In the genomic region with DNA sequence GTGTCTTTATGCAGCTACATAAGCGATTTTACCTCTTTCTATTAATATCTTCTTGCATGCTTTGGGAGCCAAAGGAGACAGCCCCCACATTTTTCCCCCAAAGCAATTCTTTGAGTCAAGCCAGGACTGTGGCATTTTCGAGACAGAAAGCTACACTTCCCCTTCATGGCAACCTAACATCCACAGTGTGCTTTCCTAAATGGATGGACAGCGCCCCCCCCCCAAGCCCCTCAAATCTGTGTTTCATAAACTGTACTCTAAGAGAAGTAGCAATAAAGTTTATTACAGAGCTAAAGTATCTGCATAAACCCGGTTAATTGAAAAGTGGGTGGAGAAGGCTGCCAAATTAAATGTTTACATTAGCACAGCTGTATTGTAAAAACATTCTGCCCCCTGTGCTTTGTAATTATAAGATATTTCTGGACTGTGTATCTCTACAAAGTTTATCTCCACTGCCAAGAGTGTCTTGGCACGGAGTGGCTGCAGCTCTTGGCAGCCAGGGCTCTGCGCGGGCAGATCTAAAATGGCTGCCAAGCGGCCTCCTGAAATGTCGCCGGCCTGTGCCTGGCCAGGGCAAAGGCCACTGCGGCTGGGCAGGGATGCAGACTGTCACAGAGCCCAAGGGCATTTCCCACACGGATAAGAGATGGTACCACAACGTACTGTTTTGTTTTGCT, we compare ENCODE assay signal across 9 mouse cellular contexts.
DNase-seq lines count a peak whose midpoint lies in the region; ATAC-seq and TF ChIP-seq lines count a peak whose summit lies in the region.
"Had no signal": no experiment of that assay in that cellular context is flagged by ENCODE, and none has a peak within 500 bp of the region (broad histone marks: within the 10 kb centered on the region; RNA-seq: fewer than 3 reads in every experiment).

No protein-coding gene starts in this region.

- no peak overlapping the region for H3K4me2 ChIP-seq in hindbrain, embryonic 14.5 days (replicated peaks)
- no peak overlapping the region for H3K4me2 ChIP-seq in hindbrain, embryonic 11.5 days (replicated peaks; ENCODE audit: low read depth, low read length)
- H3K4me2 ChIP-seq in intestine, postnatal 0 days (replicated peaks; ENCODE audit: low read depth) = 0 out of 2 replicates have a peak overlapping the region, but pooled peaks have one; percentile 3
- peak overlapping the region; percentile 40 for H3K4me2 ChIP-seq in limb, embryonic 12.5 days

- ATAC-seq in hindbrain, embryonic 14.5 days (ENCODE audit: low FRiP score) = peak; percentile 44; the same call in 1 of the 2 replicates
- no peak for ATAC-seq in hindbrain, embryonic 11.5 days (ENCODE audit: low FRiP score)
- ATAC-seq in intestine, postnatal 0 days = peak; percentile 48; the same call in 1 of the 2 replicates
- ATAC-seq in limb, embryonic 12.5 days (ENCODE audit: insufficient number of reproducible peaks, insufficient read depth, low FRiP score, low TSS enrichment, low read depth) = peak; percentile 37; the same call in 1 of the 2 replicates

- H3K36me3 ChIP-seq in hindbrain, embryonic 14.5 days (replicated peaks; ENCODE audit: control insufficient read depth, insufficient read depth) = no peaks in the 10 kb centered on the region
- H3K36me3 ChIP-seq in hindbrain, embryonic 11.5 days (ENCODE audit: control insufficient read depth, insufficient read depth, low read length) = no peaks in the 10 kb centered on the region
- no peaks in the 10 kb centered on the region for H3K36me3 ChIP-seq in intestine, postnatal 0 days (ENCODE audit: control insufficient read depth, insufficient read depth)
- H3K36me3 ChIP-seq in limb, embryonic 12.5 days = no peaks in the 10 kb centered on the region

- no peaks in the 10 kb centered on the region for H3K9me3 ChIP-seq in hindbrain, embryonic 14.5 days (ENCODE audit: control insufficient read depth, low read length)
- no peaks in the 10 kb centered on the region for H3K9me3 ChIP-seq in hindbrain, embryonic 11.5 days (ENCODE audit: control insufficient read depth, low read length)
- H3K9me3 ChIP-seq in intestine, postnatal 0 days (ENCODE audit: control insufficient read depth) = no peaks in the 10 kb centered on the region
- H3K9me3 ChIP-seq in limb, embryonic 12.5 days = no peaks in the 10 kb centered on the region

- H3K4me1 ChIP-seq in hindbrain, embryonic 14.5 days (replicated peaks; ENCODE audit: control insufficient read depth, insufficient read depth, low read length) = peaks cover 20% of the 10 kb centered on the region
- H3K4me1 ChIP-seq in hindbrain, embryonic 11.5 days (replicated peaks; ENCODE audit: control insufficient read depth, insufficient read depth, low read length) = peaks cover 5% of the 10 kb centered on the region; the same call in 1 of the 2 replicates
- H3K4me1 ChIP-seq in intestine, postnatal 0 days (replicated peaks; ENCODE audit: control insufficient read depth, insufficient read depth, low read length) = peaks cover 10% of the 10 kb centered on the region; the same call in 1 of the 2 replicates
- peaks cover 90% of the 10 kb centered on the region for H3K4me1 ChIP-seq in limb, embryonic 12.5 days (replicated peaks)
- H3K4me1 ChIP-seq: megakaryocyte, embryonic 14.5 days had no signal

- WGBS in hindbrain, embryonic 14.5 days = 68% methylated on average over 13 of the region's 13 CpGs
- 86% methylated on average over 13 of the region's 13 CpGs for WGBS in hindbrain, embryonic 11.5 days
- WGBS in intestine, postnatal 0 days = 46% methylated on average over 13 of the region's 13 CpGs
- WGBS in limb, embryonic 12.5 days = 52% methylated on average over 13 of the region's 13 CpGs

- no peak for DNase-seq in hindbrain, embryonic 14.5 days (ENCODE audit: low spot score)
- DNase-seq in hindbrain, embryonic 11.5 days (ENCODE audit: low spot score) = no peak
- DNase-seq in cerebellum, adult 11-12 months = peak; percentile 90
- peak; percentile 75 for DNase-seq in gastrocnemius, postnatal 14 days
- peak; percentile 51 for DNase-seq in right cerebral cortex, postnatal 25 days
- no peak for DNase-seq in embryo, embryonic 10 days (ENCODE audit: low spot score)

- no peak overlapping the region for H3K4me3 ChIP-seq in hindbrain, embryonic 14.5 days (replicated peaks; ENCODE audit: low read length)
- no peak overlapping the region for H3K4me3 ChIP-seq in hindbrain, embryonic 11.5 days (ENCODE audit: low read depth, low read length)
- H3K4me3 ChIP-seq in intestine, postnatal 0 days (ENCODE audit: low read depth, low read length) = no peak overlapping the region
- H3K4me3 ChIP-seq in limb, embryonic 12.5 days (replicated peaks) = no peak overlapping the region
- H3K4me3 ChIP-seq: megakaryocyte, embryonic 14.5 days had no signal

- H3K27me3 ChIP-seq in hindbrain, embryonic 14.5 days (ENCODE audit: control insufficient read depth, insufficient read depth, low read length) = no peaks in the 10 kb centered on the region
- no peaks in the 10 kb centered on the region for H3K27me3 ChIP-seq in hindbrain, embryonic 11.5 days (ENCODE audit: control insufficient read depth, insufficient read depth, low read length)
- H3K27me3 ChIP-seq in intestine, postnatal 0 days (replicated peaks; ENCODE audit: control insufficient read depth, insufficient read depth, low read length) = no peaks in the 10 kb centered on the region
- no peaks in the 10 kb centered on the region for H3K27me3 ChIP-seq in limb, embryonic 12.5 days
- H3K27me3 ChIP-seq: megakaryocyte, embryonic 14.5 days had no signal

- H3K9ac ChIP-seq in hindbrain, embryonic 14.5 days = no peak overlapping the region
- no peak overlapping the region for H3K9ac ChIP-seq in hindbrain, embryonic 11.5 days (ENCODE audit: low read depth, low read length)
- no peak overlapping the region for H3K9ac ChIP-seq in intestine, postnatal 0 days (ENCODE audit: low read depth, low read length)
- H3K9ac ChIP-seq in limb, embryonic 12.5 days (replicated peaks) = no peak overlapping the region; the same call in 1 of the 2 replicates

- peak; percentile 1; the same call in 1 of the 2 replicates for TF ChIP-seq CTCF in intestine, postnatal 0 days (IDR thresholded peaks at IDR 0.05; ENCODE audit: low read depth)

- intact Hi-C loops in gastrocnemius, postnatal 14 days (cut with DNase I; ENCODE audit: low total_unique reads) = no loop called here

- H3K27ac ChIP-seq in hindbrain, embryonic 14.5 days = peak overlapping the region; percentile 9
- no peak overlapping the region for H3K27ac ChIP-seq in hindbrain, embryonic 11.5 days (ENCODE audit: low read depth, low read length)
- H3K27ac ChIP-seq in intestine, postnatal 0 days (ENCODE audit: low read depth, low read length) = no peak overlapping the region
- peak overlapping the region; percentile 81 for H3K27ac ChIP-seq in limb, embryonic 12.5 days

Comparison
In these comparisons a context has a peak if more than half of its experiments do, and no peak if none do; other contexts are left out.
1. H3K27ac ChIP-seq: peak in hindbrain, embryonic 14.5 days (single experiment) and limb, embryonic 12.5 days (single experiment); none in hindbrain, embryonic 11.5 days (single experiment) and intestine, postnatal 0 days (single experiment).
2. DNase-seq: peak in cerebellum, adult 11-12 months (single experiment), gastrocnemius, postnatal 14 days (single experiment) and right cerebral cortex, postnatal 25 days (single experiment); none in hindbrain, embryonic 14.5 days (single experiment), hindbrain, embryonic 11.5 days (single experiment) and embryo, embryonic 10 days (single experiment).
3. H3K4me2 ChIP-seq: peak in intestine, postnatal 0 days (single experiment) and limb, embryonic 12.5 days (single experiment); none in hindbrain, embryonic 14.5 days (single experiment) and hindbrain, embryonic 11.5 days (single experiment).